Mouse (Mus musculus): ENCODE data around the gene Prr18. TPM values are rescaled to one million over a fixed set of nuclear protein-coding genes. Genes with fewer than 3 reads are reported as not detected.

The Prr18 gene
- polyA plus RNA-seq, 1 experiment from 2014 or later, result 0.05 TPM

GRCm38 (mm10) chr17:8389790-8390095 is 52.5 kb downstream of the Prr18 start:
- peaks cover 41% of the 10 kb centered on the region for H3K27me3 ChIP-seq
- H3K4me2 ChIP-seq, result no peak overlapping the region
- 4% methylated on average over 10 of the region's 10 CpGs for WGBS (ENCODE audit: insufficient replicate concordance)

GRCm38 (mm10) chr17:8390487-8390886 is 53.2 kb downstream of the Prr18 start:
- Histone ChIP-seq H3K4me1 (replicated peaks) (no peaks in the 10 kb centered on the region; the same call in 1 of the 2 replicates), H3K27ac (replicated peaks) (no peak overlapping the region), H3K27me3 (peaks cover 41% of the 10 kb centered on the region), H3K9ac (no peak overlapping the region), H3K4me2 (no peak overlapping the region), H3K9me3 (replicated peaks) (no peaks in the 10 kb centered on the region), H3K4me3 (replicated peaks) (no peak overlapping the region), H3K36me3 (replicated peaks) (no peaks in the 10 kb centered on the region)
- WGBS (ENCODE audit: insufficient replicate concordance), result 49% methylated on average over 4 of the region's 4 CpGs
- no peak for ATAC-seq (ENCODE audit: insufficient read depth)

More at GRCm38 (mm10) chr17:8389790-8390095, 52.5 kb downstream of the Prr18 start:
- no peak overlapping the region for H3K27ac ChIP-seq (replicated peaks)
- no peaks in the 10 kb centered on the region for H3K36me3 ChIP-seq (replicated peaks)
- ATAC-seq (ENCODE audit: insufficient read depth), result no peak
- no peaks in the 10 kb centered on the region; the same call in 1 of the 2 replicates for H3K4me1 ChIP-seq (replicated peaks)
- no peak overlapping the region for H3K4me3 ChIP-seq (replicated peaks)
- H3K9ac ChIP-seq, result no peak overlapping the region
- no peaks in the 10 kb centered on the region for H3K9me3 ChIP-seq (replicated peaks)

Other genes with a start within 250 kb of the Prr18 start
- not detected in 2 replicates for gene Gm49673, start 189.7 kb upstream of the Prr18 start, polyA plus RNA-seq (2015; fragmentation: Nextera tagmentation; extraction: Ambion mirVana)
- 18.0 and 21.5 TPM in 2 replicates for gene Rnaset2a, start 189.4 kb upstream of the Prr18 start, polyA plus RNA-seq (2015; fragmentation: Nextera tagmentation; extraction: Ambion mirVana)
- gene Fgfr1op, start 172.0 kb upstream of the Prr18 start, polyA plus RNA-seq (2015; fragmentation: Nextera tagmentation; extraction: Ambion mirVana), result 9.7 and 9.8 TPM in 2 replicates
- gene Ccr6, start 101.4 kb upstream of the Prr18 start, polyA plus RNA-seq (2015; fragmentation: Nextera tagmentation; extraction: Ambion mirVana), result 0.09 TPM in 1 of 2 replicates, not detected in the other
- 135 and 142 TPM in 2 replicates for gene Mpc1, start 54.6 kb upstream of the Prr18 start, polyA plus RNA-seq (2015; fragmentation: Nextera tagmentation; extraction: Ambion mirVana)
- 50.1 and 61.0 TPM in 2 replicates for gene Sft2d1, start 26.4 kb upstream of the Prr18 start, polyA plus RNA-seq (2015; fragmentation: Nextera tagmentation; extraction: Ambion mirVana)
- gene T2, start 18.5 kb downstream of the Prr18 start, polyA plus RNA-seq (2015; fragmentation: Nextera tagmentation; extraction: Ambion mirVana), result not detected in 2 replicates
- not detected in 2 replicates for gene T, start 97.0 kb downstream of the Prr18 start, polyA plus RNA-seq (2015; fragmentation: Nextera tagmentation; extraction: Ambion mirVana)
- gene Pde10a, start 187.9 kb downstream of the Prr18 start, polyA plus RNA-seq (2015; fragmentation: Nextera tagmentation; extraction: Ambion mirVana), result 0.53 and 0.67 TPM in 2 replicates
- gene Gm17087, start 229.5 kb downstream of the Prr18 start, polyA plus RNA-seq (2015; fragmentation: Nextera tagmentation; extraction: Ambion mirVana), result not detected in 2 replicates

Data from liver, embryonic 15.5 days (tissue).